Mouse (Mus musculus) heart, adult 2 months (tissue): ENCODE data around the gene Napb.

Experiments
- CTCF ChIP-seq: fragments of 200-600 bp; IDR thresholded peaks from 2 replicates; pipeline ENCODE4 v1.8.1; 2022; ENCODE audit warnings: antibody characterized with exemption, mild to moderate bottlenecking, moderate library complexity
- EP300 ChIP-seq: fragments of 200-500 bp; IDR thresholded peaks from 2 replicates; pipeline ENCODE4 v1.6.1; 2011; ENCODE audit warnings: low read depth, low read length, control low read depth; ENCODE audit not compliant: insufficient read depth

GRCm38 (mm10) chr2:148663458-148663857, 68.8 kb downstream of the Napb start:
- no peak for TF ChIP-seq EP300
- no peak for TF ChIP-seq CTCF
